Mouse (Mus musculus) heart, embryonic 10.5 days (tissue): ENCODE measurements around the gene Stag3. TPM values are rescaled to one million over a fixed set of nuclear protein-coding genes. Genes with fewer than 3 reads are reported as not detected.

Experiments
- DNase-seq: peaks from one replicate; pipeline ENCODE4 v3.0.0-alpha.2; 2017; ENCODE audit warnings: low spot score
- H3K27ac ChIP-seq: fragments of 300-500 bp; sonication (generic); 2 replicates; pipeline ENCODE4 v1.5.1; 2016; ENCODE audit warnings: mild to moderate bottlenecking
- H3K27me3 ChIP-seq: fragments of 300-500 bp; sonication (generic); 2 replicates; pipeline ENCODE4 v1.6.1; 2016; ENCODE audit warnings: mild to moderate bottlenecking; ENCODE audit not compliant: poor library complexity, insufficient read depth, severe bottlenecking
- H3K36me3 ChIP-seq: fragments of 300-500 bp; sonication (generic); 2 replicates; pipeline ENCODE4 v1.6.1; 2016; ENCODE audit warnings: mild to moderate bottlenecking, moderate library complexity
- H3K4me1 ChIP-seq: fragments of 300-500 bp; sonication (generic); 2 replicates; pipeline ENCODE4 v1.6.1; 2016; ENCODE audit warnings: mild to moderate bottlenecking
- H3K4me3 ChIP-seq: fragments of 300-500 bp; sonication (generic); 2 replicates; pipeline ENCODE4 v1.5.1; 2016; ENCODE audit warnings: mild to moderate bottlenecking, moderate library complexity
- H3K9me3 ChIP-seq: fragments of 300-500 bp; sonication (generic); 2 replicates; pipeline ENCODE4 v1.6.1; 2016; ENCODE audit warnings: mild to moderate bottlenecking, moderate library complexity
- WGBS: fragments of 180-500 bp; shearing (Covaris S2); methylation state at CpG from one replicate; pipeline ENCODE4 v1.1.7; 2016; 5-methylcytosine and 5-hydroxymethylcytosine counted together
- polyA plus RNA-seq: library from polyadenylated mRNA; unstranded; fragments of >200 nt; fragmentation: Nextera tagmentation; extraction: Ambion mirVana; gene quantifications from 2 replicates; pipeline ENCODE4 v1.2.1, GENCODE M21; 2016

Stag3 gene
- polyA plus RNA-seq, 1 experiment from 2014 or later, result 4.2 TPM

GRCm38 (mm10) chr5:138274186-138274585 is 5.9 kb upstream of the Stag3 start:
- peaks cover 49% of the 10 kb centered on the region for H3K4me1 ChIP-seq
- peaks cover 38% of the 10 kb centered on the region; the same call in 1 of the 2 replicates for H3K27me3 ChIP-seq
- peaks cover 24% of the 10 kb centered on the region for H3K36me3 ChIP-seq
- peak; percentile 64 for DNase-seq
- WGBS, result 79% methylated on average over 8 of the region's 8 CpGs
- H3K27ac ChIP-seq, result no peak overlapping the region
- H3K9me3 ChIP-seq, result no peaks in the 10 kb centered on the region
- no peak overlapping the region for H3K4me3 ChIP-seq

DNA sequence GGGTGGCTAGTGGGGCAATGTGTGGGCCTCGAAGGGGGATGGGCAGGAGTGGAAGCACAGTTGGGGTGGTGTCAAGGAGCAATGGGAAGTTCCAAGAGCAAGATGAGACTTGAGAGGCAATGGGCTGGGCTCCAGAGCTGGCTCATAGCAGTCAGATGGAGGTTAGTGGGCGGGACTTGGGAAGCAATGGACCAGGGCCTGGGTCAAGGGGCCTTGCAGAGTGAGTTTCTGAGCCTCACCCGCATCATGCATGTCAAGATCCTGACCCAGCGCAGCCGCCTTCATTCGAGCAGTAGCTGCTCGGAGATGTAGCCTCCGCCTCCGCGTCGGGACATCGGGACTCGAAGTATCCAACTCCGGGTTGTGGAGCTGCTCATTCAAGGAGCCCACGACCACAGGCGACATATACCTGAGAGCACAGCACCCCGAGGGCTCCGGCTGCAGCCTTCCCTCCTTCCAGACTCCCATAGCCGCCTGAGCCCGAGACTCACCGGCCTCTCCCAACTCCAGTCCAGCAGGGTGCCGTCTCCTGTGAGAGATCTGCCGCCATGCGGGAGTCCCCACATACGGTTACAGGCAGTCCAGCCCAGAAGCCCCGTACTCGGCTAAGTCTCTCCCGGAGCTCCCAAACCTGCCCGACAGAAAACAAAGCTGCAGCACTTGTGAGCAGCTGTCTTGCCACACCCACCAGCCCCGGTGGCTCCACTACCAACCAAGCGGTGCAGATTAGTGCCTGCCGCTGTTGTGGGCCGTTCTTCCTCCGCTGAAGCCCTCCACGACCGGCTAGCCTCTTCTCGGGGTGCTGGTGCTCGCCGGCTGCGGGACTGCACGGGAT is 4.6 kb upstream of the Stag3 start:
- peak overlapping the region; percentile 37; the same call in 1 of the 2 replicates for H3K27ac ChIP-seq
- DNase-seq, result peak; percentile 76

DNA sequence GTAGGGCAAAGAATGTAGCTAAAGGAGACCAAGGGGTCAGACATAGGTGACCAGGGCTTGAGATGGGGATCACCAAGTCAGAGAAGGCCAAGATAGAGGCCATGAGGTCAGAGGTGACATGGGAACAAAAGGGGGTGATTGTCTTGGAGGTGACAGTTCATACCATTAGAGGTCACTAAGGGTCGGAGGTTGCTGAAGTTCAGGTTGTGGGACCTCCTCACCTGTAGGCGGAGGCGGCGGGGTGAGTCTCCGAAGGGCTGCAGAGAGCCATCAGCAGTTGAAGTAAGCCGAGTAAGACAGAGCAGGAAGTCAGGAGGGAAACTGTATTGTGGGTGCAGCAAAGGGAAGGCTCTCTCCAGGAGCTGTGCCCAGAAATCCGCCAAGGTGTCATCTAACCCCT is 2.0 kb upstream of the Stag3 start:
- peaks cover 38% of the 10 kb centered on the region for H3K4me1 ChIP-seq
- H3K27ac ChIP-seq, result no peak overlapping the region
- peak; percentile 59 for DNase-seq
- H3K4me3 ChIP-seq, result no peak overlapping the region
- H3K9me3 ChIP-seq, result no peaks in the 10 kb centered on the region
- WGBS, result 87% methylated on average over 7 of the region's 7 CpGs
- H3K36me3 ChIP-seq, result peaks cover 24% of the 10 kb centered on the region
- H3K27me3 ChIP-seq, result peaks cover 30% of the 10 kb centered on the region; the same call in 1 of the 2 replicates

More for the DNA sequence above, 4.6 kb upstream of the Stag3 start:
- WGBS, result 24% methylated on average over 41 of the region's 41 CpGs
- peak overlapping the region; percentile 45 for H3K4me3 ChIP-seq
- peaks cover 38% of the 10 kb centered on the region; the same call in 1 of the 2 replicates for H3K27me3 ChIP-seq
- peaks cover 24% of the 10 kb centered on the region for H3K36me3 ChIP-seq
- H3K4me1 ChIP-seq, result peaks cover 56% of the 10 kb centered on the region
- no peaks in the 10 kb centered on the region for H3K9me3 ChIP-seq

DNA sequence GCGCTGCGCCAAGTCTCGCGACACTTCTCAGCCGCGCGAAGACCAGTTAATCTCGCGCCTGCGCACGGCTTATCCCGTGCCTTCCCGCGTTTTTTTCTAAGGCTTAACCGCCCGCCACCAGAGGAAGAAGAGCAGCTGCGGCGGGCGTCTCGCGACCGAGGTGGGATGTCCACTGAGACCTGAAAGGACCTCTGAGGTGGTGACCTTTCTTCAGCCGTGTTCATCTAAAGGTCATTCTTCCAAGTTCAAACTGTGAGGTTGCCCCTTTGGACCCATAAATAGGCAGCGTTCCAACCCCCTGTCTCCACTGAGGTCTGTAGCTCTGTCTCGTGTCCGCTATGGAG is 357 bp downstream of the Stag3 start:
- 20% methylated on average over 26 of the region's 26 CpGs for WGBS
- DNase-seq, result no peak
- H3K27me3 ChIP-seq, result peaks cover 20% of the 10 kb centered on the region; the same call in 1 of the 2 replicates
- H3K4me1 ChIP-seq, result peaks cover 32% of the 10 kb centered on the region
- peaks cover 15% of the 10 kb centered on the region for H3K36me3 ChIP-seq
- H3K4me3 ChIP-seq, result peak overlapping the region; percentile 75
- H3K9me3 ChIP-seq, result no peaks in the 10 kb centered on the region
- H3K27ac ChIP-seq, result peak overlapping the region; percentile 83; the same call in 1 of the 2 replicates

DNA sequence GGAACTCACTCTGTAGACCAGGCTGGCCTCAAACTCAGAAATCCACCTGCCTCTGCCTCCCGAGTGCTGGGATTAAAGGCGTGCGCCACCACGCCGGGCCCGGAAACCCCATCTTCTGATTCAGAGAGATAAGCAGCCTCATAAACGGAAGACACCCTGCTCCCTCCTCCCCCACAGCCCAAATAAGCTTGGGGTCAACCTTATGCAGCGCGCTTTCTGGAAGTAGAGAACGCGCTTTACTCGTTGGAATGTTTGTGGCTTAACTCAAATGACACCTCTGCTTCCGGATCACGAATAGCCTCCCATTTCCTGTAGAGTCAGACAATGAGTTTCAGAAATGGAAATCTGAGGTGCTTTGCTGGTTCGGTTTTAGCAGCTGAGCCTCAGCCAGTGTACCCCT is 789 bp downstream of the Stag3 start:
- no peak overlapping the region for H3K4me3 ChIP-seq
- peaks cover 28% of the 10 kb centered on the region for H3K4me1 ChIP-seq
- WGBS, result 88% methylated on average over 15 of the region's 15 CpGs
- DNase-seq, result peak; percentile 73
- H3K27me3 ChIP-seq, result peaks cover 19% of the 10 kb centered on the region; the same call in 1 of the 2 replicates
- no peaks in the 10 kb centered on the region for H3K9me3 ChIP-seq
- H3K36me3 ChIP-seq, result peaks cover 15% of the 10 kb centered on the region
- no peak overlapping the region for H3K27ac ChIP-seq

DNA sequence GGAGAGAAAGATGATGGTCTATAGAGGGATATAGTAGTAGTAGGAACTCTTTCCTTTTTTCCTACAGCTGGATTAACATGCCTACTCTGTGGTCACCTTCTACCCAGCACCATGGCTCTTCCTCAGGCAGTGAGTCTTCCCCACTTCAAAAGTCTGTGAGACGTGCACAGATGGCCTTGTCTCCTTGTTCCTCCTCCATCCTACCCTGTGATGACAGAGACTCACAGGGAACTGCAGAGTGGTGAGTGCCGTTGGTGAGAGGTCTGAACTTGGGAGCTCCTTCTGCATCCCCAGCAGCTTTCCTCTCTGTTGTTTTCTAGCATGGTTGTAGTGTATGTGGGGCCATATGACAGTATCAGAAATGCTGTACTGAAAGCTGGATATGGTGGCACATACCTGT is 1.8 kb downstream of the Stag3 start:
- 58% methylated on average over 2 of the region's 2 CpGs for WGBS
- peak; percentile 68 for DNase-seq
- Histone ChIP-seq H3K9me3 (no peaks in the 10 kb centered on the region), H3K4me1 (peaks cover 20% of the 10 kb centered on the region), H3K27ac (no peak overlapping the region), H3K27me3 (peaks cover 10% of the 10 kb centered on the region; the same call in 1 of the 2 replicates), H3K36me3 (peaks cover 11% of the 10 kb centered on the region), H3K4me3 (no peak overlapping the region)

DNA sequence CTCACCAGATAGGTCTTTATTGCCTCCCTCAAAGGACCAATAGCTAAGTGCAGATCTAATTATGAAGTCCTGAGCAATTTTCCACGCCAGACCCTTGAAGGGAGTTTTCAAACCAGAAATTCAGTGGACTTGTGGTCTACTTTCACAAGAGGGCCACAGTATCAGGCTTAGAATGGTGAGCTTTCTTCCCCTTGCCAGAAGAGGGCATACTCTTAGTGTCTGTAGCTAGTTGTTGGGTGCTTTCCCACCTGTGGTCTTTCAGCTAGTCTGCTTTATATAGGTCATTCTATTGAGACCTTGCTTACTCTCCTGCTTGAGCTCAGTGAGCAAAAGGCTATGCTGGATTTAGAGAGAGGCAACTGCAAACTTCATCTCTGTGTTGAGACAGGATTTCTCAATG is 3.5 kb downstream of the Stag3 start:
- Histone ChIP-seq H3K27ac (no peak overlapping the region), H3K9me3 (no peaks in the 10 kb centered on the region), H3K27me3 (peaks cover 8% of the 10 kb centered on the region; the same call in 1 of the 2 replicates), H3K4me1 (peaks cover 12% of the 10 kb centered on the region), H3K36me3 (no peaks in the 10 kb centered on the region), H3K4me3 (no peak overlapping the region)
- DNase-seq, result no peak
- WGBS, result 43% methylated on average over 1 of the region's 1 CpGs

DNA sequence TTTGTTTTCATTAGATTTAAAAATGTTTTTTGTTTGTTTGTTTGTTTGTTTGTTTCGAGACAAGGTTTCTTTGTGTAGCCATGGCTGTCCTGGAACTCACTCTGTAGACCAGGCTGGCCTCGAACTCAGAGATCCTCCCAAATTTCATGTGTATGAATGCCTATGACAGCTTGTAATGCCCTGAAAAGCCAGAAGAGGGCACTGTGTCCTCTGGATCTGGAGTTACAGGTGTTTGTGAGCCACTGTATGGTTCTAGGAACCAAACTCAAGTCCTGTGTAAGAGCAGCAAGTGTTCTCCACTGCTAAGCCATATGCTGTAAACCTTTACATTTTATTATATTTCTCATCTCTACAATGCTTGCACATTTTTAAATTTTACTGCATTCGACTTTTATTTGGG is 7.8 kb downstream of the Stag3 start:
- Histone ChIP-seq H3K9me3 (no peaks in the 10 kb centered on the region), H3K27ac (no peak overlapping the region), H3K4me3 (no peak overlapping the region), H3K4me1 (no peaks in the 10 kb centered on the region), H3K36me3 (no peaks in the 10 kb centered on the region), H3K27me3 (no peaks in the 10 kb centered on the region)
- DNase-seq, result no peak
- 81% methylated on average over 3 of the region's 3 CpGs for WGBS

GRCm38 (mm10) chr5:138291638-138292037 is 11.6 kb downstream of the Stag3 start:
- Histone ChIP-seq H3K4me3 (no peak overlapping the region), H3K9me3 (no peaks in the 10 kb centered on the region), H3K27ac (no peak overlapping the region), H3K4me1 (no peaks in the 10 kb centered on the region), H3K36me3 (no peaks in the 10 kb centered on the region), H3K27me3 (no peaks in the 10 kb centered on the region)
- DNase-seq, result no peak
- WGBS, result 63% methylated on average over 1 of the region's 1 CpGs

GRCm38 (mm10) chr5:138294158-138294557 is 14.1 kb downstream of the Stag3 start:
- Histone ChIP-seq H3K4me3 (no peak overlapping the region), H3K9me3 (no peaks in the 10 kb centered on the region), H3K27ac (no peak overlapping the region), H3K27me3 (no peaks in the 10 kb centered on the region), H3K4me1 (peaks cover 5% of the 10 kb centered on the region; the same call in 1 of the 2 replicates), H3K36me3 (no peaks in the 10 kb centered on the region)
- no peak for DNase-seq

DNA sequence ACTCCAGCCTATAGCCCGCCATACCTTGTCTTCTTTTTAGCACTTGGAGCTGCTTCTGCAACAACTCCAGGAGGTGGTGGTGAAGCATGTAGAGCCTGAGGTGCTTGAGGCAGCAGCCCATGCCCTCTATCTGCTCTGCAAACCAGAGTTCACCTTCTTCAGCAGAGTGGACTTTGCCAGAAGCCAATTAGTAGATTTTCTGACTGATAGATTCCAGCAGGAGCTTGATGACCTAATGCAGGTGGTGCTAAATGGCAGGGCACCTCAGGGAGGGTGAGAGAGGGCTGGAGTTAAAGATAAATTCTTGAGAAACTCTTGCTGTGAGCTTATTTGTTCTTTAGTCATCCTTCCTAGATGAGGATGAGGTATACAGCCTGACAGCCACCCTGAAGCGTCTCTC is 19.6 kb downstream of the Stag3 start:
- 66% methylated on average over 2 of the region's 2 CpGs for WGBS
- Histone ChIP-seq H3K27me3 (no peaks in the 10 kb centered on the region), H3K4me1 (peaks cover 5% of the 10 kb centered on the region; the same call in 1 of the 2 replicates), H3K4me3 (no peak overlapping the region), H3K9me3 (no peaks in the 10 kb centered on the region), H3K36me3 (no peaks in the 10 kb centered on the region), H3K27ac (no peak overlapping the region)
- no peak for DNase-seq

DNA sequence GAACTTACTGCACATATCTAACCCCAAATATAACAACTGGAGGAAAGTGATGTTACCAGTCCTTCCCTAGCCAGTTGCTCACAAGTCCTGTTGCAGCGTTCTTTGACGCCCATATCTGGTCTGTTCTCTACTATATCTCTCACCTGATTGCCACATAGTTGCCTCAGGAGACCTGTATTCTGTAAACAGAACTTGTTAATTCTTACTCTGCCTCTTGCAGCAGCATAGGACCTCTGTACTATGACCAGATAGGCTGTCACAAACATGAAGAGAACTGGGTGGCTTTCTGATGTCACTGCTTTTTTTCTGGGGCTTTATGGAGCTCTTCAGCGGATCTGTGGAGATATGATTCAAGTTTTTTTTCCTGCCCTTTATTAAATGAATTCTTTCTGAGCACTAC is 32.8 kb downstream of the Stag3 start:
- no peaks in the 10 kb centered on the region for H3K27me3 ChIP-seq
- 79% methylated on average over 3 of the region's 3 CpGs for WGBS

DNA sequence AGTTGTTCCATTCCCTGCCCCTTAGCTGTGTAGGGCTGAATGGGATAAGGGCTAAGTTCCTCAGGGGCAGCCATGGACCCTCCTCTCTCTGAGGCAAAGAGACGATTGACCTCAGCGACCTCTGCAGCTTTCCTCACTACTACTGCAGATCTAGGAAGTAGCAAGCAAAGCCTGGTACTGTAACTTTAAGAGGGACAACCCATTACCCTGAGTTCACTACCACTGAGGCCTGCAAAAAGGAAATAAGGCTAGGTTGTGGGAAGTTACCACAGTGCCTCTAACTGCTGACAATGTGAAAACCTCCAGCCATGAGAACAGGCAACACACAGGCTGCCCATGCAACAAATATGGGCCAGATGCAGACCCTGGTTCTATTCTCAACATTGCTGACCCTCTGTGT is 61.6 kb downstream of the Stag3 start, which contains the start of gene Pvrig:
Gene Pvrig, plus strand, starts transcription at position 301 of the 400 bp plus-strand sequence.
- Histone ChIP-seq H3K9me3 (no peaks in the 10 kb centered on the region), H3K27me3 (no peaks in the 10 kb centered on the region), H3K4me3 (no peak within 1 kb of the TSS), H3K27ac (no peak within 1 kb of the TSS), H3K36me3 (no peaks in the 10 kb centered on the region), H3K4me1 (no peaks in the 10 kb centered on the region)
- DNase-seq, result no peak
- 69% methylated on average over 2 of the region's 2 CpGs for WGBS

More for the DNA sequence above, 32.8 kb downstream of the Stag3 start:
- no peaks in the 10 kb centered on the region for H3K36me3 ChIP-seq
- no peaks in the 10 kb centered on the region for H3K4me1 ChIP-seq
- H3K9me3 ChIP-seq, result no peaks in the 10 kb centered on the region
- DNase-seq, result no peak
- no peak overlapping the region for H3K4me3 ChIP-seq
- H3K27ac ChIP-seq, result no peak overlapping the region
